ENCODE assay signal across 18 mouse cellular contexts in the genomic region with DNA sequence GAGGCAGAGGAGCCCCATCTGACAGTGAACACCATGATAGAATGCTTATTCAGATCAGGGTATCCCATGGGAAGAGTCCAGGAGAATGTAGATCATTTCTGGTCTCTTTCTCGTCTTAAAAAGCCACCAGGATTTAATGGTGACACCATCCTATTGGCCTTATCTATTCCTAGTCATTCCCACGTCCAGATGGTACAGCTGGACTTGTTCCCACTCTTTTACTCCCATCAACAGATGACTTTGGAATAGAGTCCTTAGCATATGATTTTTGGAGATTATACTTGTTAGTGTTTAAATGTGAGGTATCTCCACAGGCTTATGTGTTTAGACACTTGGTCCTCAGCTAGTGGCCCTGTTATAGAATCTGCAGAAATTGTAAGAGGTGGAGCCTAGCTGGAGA.
"Had no signal": no experiment of that assay in that cellular context is flagged by ENCODE, and none has a peak within 500 bp of the region (broad histone marks: within the 10 kb centered on the region; RNA-seq: fewer than 3 reads in every experiment).

No protein-coding gene starts in this region.

- H3K27me3 ChIP-seq: limb, embryonic 12.5 days; liver, embryonic 13.5 days; lung, embryonic 15.5 days; megakaryocyte, embryonic 14.5 days; midbrain, embryonic 12.5 days; neural tube, embryonic 13.5 days had no signal

- DNase-seq: kidney, postnatal 10 days; kidney, postnatal 4 days; liver; liver, embryonic 13.5 days; liver, postnatal 0 days; lung, postnatal 14 days; retina, postnatal 1 day; right cerebral cortex, postnatal 4 days; spleen, adult 18-20 months; thymus, adult 18-20 months; thymus, postnatal 14 days had no signal

- H3K9me3 ChIP-seq: limb, embryonic 12.5 days; liver, embryonic 13.5 days; lung, embryonic 15.5 days; midbrain, embryonic 12.5 days; neural tube, embryonic 13.5 days had no signal

- H3K27ac ChIP-seq: limb, embryonic 12.5 days; liver, embryonic 13.5 days; lung, embryonic 15.5 days; macrophage; midbrain, embryonic 12.5 days; neural tube, embryonic 13.5 days had no signal

- H3K4me1 ChIP-seq: limb, embryonic 12.5 days; liver, embryonic 13.5 days; lung, embryonic 15.5 days; megakaryocyte, embryonic 14.5 days; midbrain, embryonic 12.5 days; neural tube, embryonic 13.5 days had no signal

- H3K4me3 ChIP-seq: limb, embryonic 12.5 days; liver, embryonic 13.5 days; lung, embryonic 15.5 days; megakaryocyte, embryonic 14.5 days; midbrain, embryonic 12.5 days; neural tube, embryonic 13.5 days had no signal

- ATAC-seq: liver, postnatal 0 days; midbrain, embryonic 16.5 days had no signal

- H3K36me3 ChIP-seq: limb, embryonic 12.5 days; liver, embryonic 13.5 days; lung, embryonic 15.5 days; midbrain, embryonic 12.5 days; neural tube, embryonic 13.5 days had no signal
